Mouse (Mus musculus) cerebellum, adult 2 months (tissue): ENCODE measurements around the gene Arhgap30.

Source experiments
- CTCF ChIP-seq: fragments of 200-500 bp; IDR thresholded peaks from 2 replicates; pipeline ENCODE4 v1.5.1; 2011; ENCODE audit warnings: low read depth, mild to moderate bottlenecking, control low read depth, low read length, moderate library complexity, borderline replicate concordance; ENCODE audit not compliant: insufficient read depth
- POLR2A ChIP-seq: fragments of 200-500 bp; IDR thresholded peaks from 2 replicates; pipeline ENCODE4 v1.6.1; 2011; ENCODE audit warnings: low read length, control low read depth, borderline replicate concordance; ENCODE audit not compliant: insufficient read depth

GRCm38 (mm10) chr1:171361106-171362103 lies 27.3 kb upstream of the Arhgap30 start:
- TF ChIP-seq CTCF (peak; percentile 89), POLR2A (peak; percentile 14; the same call in 1 of the 2 replicates)
